Mouse (Mus musculus): ENCODE measurements at regions not wholly inside any gene's neighbourhood (a gene's known extent, or its start where the extent isn't known, plus 50 kb on each side); places are given as distances from the start of the nearest gene placed in this dataset.

- TF ChIP-seq CTCF (IDR thresholded peaks at IDR 0.05; ENCODE audit: borderline replicate concordance, insufficient read depth, low read depth, low read length) (no peak), POLR2A (IDR thresholded peaks at IDR 0.05; ENCODE audit: borderline replicate concordance, insufficient read depth, low read length) (no peak)
Measured at GRCm38 (mm10) chr17:50376708-50377107, 83.3 kb upstream of the Dazl start.
